Mouse (Mus musculus) CH12F3 (cell line): ENCODE results near the gene Cttnbp2.

Source experiments
- in situ Hi-C: fragments of 300-500 bp; cut with MboI; formaldehyde crosslinking; loops from 2 replicates; pipeline ENCODE4 v1.14.3; 2020; ENCODE audit warnings: low sequenced_read_pairs

Gene Cttnbp2

DNA sequence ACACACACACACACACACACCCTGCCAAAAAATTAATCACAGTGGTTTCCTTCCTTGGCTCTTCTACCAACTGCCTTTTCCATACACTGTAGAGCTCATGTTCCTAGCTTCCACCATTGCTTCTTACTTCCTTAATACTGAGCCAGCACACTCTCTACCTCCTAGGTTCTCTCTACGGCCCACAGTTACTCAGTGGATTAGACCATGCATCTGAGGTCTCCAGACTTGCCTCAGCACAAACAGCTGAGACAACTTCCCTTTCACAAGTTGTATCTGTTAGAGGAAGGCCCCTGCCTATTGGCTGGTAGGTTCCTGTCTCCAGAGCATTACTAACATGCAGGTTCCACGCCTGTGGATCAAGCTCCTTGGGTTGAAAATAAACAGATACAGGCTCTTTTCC, 45.4 kb downstream of the Cttnbp2 start:
- in situ Hi-C loops: no loop called here

DNA sequence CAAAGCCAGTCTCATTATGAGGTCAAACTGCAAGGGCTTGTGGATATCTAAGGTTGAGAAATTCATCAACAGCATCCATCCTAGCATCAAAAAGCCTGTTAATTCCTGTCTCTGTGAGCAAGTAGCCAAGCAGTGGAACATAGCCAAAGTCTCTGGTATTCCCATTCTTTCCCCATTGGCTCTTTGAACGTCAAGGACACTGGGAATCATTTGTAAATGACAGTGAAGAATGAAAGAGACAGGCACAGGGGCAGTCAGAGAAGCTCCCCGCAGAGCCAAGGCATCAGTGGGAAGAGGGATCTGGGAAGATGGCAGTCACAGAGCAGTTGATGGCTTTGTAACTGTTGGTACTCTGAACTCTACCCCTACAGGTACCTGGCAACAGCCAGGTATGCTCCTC, 46.9 kb downstream of the Cttnbp2 start:
- in situ Hi-C loops: no loop called here

DNA sequence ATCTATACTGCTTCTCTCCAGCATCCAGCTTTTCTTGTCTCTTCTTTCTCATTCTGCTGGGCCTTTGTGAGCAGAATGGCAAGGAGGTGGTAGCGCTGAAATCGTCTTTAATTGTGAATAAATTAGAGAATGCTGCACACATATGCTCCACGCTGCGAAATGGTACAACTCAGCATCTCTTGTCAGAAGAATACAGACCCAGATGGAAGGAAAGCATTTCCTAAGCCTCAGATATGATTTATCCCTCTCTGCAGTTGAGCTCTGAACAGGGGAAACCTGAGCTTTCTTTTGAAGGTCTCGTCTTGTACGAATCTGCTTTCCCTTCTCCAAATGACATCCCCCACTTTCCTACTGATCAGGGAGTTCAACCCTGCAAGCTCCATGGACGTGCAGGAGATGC, 48.4 kb downstream of the Cttnbp2 start:
- in situ Hi-C loops: no loop called here

DNA sequence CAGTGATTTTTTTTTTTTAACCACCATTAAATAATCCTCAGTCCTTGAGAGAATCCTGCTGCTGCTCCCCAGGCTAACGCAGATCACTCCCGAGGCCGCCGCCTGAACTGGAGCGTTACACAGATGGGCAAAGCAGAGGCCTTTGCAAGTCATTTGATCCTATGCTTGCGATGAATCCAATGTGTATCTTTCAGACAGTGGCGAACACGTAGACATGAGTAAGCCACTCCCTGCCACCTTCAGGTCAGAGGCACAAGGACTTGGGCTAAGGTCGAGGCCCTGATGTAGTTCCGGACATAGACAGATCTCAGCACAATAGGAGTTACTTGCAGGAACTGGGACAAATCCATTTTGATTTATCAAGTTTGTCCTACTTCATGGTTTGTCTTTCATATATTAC, 49.0 kb downstream of the Cttnbp2 start:
- in situ Hi-C loops: no loop called here

DNA sequence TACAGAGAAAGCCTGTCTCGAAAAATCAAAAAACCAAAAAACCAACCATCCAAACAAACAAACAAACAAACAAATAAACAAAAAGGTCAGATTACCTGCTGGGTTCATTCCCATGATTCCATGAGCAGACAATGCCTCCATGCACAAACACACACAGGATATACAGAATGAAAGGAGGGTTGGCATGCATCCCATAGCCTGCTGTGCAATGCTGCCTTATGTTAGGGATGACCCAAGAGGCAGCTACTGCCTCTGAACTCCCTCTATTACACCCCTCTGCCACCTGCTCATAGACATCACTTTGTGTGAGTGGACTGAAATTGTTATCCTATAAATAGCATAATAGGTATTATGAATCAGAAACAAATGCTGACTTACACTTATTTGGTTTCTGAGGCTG, 55.0 kb downstream of the Cttnbp2 start:
- in situ Hi-C loops: no loop called here

DNA sequence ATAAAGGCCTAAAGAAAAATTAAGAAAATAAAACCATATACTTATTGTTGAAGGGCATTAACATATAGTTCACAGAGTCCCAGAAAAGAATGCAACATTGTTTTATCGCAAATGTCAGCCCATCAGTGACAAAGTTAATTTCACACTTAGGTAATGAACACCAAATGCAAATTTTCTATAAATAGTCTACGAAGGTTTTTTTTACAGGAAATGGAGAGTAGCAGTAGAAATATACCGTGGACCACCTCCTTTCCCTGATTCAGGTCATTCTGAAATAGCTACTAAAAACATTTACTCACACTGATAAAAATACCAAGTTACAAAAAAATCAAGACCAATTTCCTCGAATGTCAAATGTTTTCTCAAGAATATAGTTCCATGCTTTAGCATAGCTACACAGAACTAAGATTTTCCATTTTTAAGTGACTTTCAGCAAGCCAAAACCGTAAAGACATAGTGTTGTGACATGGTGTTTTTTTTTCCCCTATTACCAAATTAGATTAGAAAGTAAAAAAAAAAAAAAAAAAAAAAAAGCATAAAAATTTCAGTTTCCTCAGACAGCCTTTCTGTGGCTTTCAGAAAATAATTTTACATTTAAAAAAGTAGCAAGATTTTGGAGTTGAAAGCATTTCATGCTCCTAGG, 64.0 kb downstream of the Cttnbp2 start:
- in situ Hi-C loops: no loop called here

DNA sequence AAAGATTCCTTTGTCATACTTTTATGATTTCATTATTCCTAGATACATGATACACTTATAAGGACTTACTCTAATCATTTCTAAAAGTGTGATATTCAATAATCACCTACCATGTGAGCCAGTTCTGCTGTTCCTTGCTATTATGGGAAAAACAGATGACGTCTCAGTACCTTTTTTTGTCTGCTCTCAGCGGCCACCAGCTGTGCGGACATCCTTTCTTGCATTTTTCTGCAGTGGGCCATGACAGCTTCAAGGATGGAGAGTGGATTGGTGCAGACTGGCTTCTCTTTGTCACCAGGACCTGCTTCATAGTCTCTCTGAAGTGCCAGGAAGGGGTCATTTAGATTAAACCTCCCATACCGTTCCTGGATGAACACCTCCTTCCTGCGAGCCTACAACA, 66.6 kb downstream of the Cttnbp2 start:
- in situ Hi-C loops: no loop called here

DNA sequence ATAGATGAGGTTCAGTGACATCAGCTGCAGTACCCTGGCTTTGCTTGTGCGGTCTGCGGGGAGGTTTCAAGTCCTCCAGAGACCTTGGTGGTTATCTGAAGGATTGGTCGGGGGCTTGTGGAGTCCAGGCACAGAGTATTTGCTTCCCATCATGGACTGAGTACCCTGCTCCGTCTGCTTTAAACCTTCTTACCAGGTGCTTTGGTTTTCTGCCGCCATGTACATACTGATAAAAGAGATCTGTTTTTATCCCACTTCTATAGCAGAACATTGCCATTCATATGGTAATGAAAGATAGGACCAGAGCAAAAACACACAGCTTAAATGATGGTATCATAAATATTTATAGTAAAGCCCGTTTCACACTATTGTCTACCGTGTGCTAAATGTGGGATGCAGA, 67.7 kb downstream of the Cttnbp2 start:
- in situ Hi-C loops: no loop called here

DNA sequence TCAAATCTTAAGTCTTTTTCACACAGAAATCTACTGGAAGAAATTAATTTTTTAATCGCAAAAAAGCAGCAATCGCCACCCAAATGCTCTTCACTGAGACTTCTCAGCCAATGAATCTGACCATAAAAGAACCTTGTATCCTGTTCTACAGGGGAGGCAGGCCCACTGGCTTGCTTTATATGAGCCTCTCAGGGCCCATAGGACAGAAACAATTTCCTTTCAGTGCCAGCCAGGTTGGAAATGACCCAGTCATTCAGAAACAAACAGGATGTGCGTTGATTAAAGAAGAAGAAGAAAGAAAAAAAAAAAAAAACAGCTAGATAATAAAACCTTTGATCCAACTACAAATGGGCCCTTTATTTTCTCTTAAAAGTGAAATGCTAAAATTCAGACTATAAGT, 68.3 kb downstream of the Cttnbp2 start:
- in situ Hi-C loops: no loop called here

DNA sequence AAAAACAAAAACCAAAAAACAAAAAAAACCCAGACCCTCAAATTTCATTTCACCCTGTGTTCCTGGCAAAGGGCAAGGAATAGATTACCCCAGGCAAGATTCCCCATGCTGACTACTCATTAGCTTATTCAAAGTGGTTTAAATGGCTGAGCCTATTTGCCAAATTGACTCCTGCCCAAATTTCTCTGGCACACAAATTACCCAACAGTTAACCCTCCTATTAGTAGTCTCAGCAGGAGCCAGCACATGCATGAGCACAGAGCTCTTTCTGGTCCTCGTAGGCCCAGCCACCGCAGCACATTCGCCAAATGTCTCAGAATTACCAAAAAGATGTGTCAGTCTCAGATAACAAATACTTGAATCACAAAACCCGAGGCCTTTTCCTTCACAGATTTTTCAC, 68.9 kb downstream of the Cttnbp2 start:
- in situ Hi-C loops: no loop called here

DNA sequence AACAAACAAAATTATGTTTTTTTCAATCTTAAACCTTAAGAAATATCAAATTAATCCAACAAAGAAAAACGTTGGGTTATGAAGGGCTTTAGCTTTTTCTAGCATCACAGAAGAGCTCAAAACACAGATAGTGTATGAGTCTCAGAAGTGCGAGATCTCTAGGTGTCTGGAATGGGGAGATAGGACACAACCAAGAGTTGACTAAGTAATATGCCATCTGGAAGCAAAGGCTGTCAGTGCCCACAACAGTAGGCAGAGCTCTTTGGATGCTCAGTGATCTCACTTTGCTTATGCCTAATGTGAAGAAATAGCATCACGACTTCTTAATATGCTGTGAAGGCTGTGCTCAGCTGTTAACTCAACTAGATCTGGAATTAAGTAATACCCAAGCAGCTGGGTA, 72.3 kb downstream of the Cttnbp2 start:
- in situ Hi-C loops: no loop called here

DNA sequence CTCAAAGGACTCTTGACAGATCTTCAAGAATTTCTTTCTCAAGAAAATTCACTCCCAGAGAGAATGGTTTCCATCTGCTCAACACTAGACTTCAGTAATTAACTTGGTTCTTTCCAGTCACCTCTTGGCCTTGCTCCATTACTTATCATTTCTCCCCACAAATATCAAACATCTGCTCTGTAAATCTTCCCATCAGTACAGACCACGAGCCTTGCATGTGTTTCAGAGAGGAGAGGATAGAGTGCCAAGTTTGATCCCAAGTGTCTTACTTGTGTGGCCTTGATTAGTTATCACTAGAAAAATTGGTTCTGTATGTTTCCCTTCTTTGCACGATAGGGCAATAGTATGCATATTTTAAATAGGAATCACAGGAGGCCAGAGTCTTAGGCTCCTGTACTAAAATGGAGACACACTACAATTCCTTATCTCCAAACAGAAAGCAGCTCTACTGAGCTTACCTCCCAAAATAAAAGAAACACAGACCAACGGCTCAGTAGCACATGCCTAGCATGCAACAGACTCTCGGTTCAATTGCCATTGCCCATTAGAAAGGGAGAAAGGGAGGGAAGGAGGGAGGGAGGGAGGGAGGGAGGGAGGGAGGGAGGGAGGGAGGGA, 73.6 kb downstream of the Cttnbp2 start:
- in situ Hi-C loops: no loop called here

DNA sequence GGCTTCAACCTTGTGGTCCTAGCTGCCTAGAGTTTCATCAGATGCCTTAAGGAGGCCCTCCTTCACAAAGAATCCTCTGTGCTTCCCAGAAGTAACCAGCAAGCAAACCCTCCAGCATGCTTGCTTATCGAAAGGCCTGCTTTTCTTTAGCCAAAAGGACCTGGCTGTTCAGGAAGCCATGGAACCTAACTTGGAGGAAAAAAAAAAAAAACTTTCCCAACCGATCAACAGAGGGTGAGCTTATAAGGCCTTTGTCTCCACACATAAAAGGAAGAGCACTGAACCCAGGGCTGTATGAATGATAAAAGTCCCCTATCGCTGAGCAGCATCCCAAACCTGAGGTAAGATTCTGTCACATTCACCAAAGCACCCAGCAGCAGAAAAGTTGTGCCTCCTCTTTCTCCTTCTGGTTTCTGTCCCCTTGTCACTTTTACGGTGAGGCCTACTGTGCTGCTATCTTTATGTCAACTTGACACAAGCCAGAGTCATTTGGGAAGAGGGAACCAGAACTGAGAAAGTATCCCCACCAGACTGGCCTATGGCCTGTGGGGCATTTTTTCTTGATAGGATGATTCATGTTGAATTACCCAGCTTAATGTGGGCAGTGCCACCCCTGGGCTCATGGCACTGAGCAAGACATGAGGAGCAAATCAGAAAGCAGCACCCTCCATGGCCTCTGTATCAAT, 78.4 kb downstream of the Cttnbp2 start:
- in situ Hi-C loops: no loop called here

DNA sequence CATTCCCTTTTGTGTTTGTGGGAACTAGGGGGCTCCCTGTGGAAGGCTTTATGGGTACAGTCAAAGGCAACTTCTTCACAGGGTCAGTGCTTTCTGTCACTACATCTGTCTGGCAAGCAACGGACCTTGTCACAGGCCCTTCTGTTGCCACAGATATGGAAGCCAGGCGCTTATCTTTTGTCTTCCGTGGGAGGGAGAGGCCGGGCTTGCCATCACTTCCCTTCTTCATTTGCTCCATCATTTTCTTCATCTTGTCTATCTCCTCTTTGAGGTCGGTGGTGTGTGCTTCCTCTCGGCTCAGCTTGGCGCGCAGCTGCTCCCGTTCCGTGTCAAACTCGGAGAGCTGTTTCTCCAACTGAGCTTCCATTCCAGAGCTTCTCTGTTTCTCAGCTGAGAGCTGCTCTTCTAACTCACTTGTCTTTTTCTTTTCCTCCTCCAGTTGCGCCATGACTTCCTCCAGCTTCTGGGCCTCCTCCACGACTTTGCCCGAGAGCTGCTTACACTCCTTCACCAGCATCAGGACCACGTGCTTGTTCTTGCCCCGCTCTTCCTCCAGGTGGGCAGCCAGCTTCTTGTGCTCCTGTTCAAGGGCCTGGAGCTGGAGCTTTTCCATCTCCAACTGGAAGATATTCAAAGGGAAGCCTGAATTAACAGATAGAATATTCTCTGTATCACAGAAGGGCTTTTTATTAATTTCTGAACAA, 79.7 kb downstream of the Cttnbp2 start:
- in situ Hi-C loops: no loop called here

DNA sequence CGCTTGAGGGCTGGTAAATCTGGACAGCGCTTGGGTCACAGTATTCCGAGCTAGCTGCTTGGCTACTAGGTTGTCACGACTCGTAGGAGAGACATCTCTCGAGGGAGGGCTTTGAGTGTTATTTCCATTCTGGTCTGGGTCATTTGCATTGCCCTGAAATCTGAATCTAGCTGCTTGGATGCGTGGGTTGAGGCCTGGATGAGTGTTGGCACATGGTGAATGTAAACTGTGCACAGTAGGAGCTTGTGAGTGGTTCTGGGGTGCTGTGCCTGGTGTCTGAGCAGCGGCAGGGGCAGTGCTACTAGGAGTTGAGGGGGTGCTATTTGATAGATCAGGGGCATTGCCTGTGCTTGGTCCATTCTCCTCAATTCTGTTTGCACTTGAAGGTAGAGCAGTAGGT, 80.3 kb downstream of the Cttnbp2 start:
- in situ Hi-C loops: no loop called here

DNA sequence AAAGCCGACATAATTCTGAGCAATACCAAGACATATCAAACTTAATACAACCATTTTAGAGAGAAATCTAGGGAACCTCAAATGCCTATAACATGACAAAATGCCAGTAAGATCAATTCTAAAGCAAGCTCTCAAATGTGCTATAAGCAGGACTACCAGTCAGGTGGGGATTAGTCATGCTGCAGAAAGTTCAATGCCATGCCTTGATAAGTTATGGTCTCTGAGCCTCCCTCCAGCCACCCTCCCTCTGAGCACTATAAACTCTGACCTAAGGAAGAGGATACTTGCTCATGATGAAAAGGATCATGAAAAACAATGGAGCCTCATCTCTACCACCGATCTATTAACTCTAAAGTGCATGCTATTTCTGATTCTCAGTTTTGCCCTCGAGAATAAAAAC, 82.3 kb downstream of the Cttnbp2 start:
- in situ Hi-C loops: no loop called here

DNA sequence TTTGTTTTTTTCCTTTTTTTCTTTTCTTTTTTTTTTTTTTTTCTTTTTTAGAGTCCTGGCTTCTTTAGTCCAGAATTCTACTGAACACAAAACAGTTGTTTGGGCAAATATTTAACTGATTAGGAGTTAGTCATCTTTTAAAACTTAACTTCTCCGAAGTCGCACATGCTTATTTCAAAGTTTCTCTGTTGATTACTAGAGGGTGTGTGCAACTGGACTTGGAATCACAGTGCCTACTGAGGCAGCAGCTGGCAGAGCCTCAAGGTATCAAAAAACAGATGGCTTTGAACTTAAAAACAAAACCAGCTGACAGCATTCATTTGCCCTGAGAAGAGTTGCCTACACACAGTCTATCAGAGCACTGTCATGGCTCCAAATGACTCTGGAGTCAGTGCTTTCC, 82.8 kb downstream of the Cttnbp2 start:
- in situ Hi-C loops: no loop called here

DNA sequence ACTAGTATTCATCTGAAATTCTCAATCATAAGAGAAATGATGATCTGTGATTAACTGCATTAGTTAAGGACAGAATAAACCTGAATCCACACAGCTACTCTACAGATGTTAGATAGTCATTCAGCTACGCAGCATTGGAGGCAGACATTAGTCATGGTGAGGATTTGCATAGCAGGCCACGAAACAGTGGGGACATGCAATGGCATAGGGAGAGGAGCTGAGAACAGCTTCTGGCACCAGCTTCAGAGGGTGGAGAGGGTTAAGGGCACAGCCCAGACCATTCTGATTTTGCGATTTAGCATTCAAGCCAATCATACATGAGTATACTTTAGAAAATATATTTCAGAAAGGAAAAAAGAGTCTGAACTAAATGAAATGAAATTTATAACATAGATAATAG, 84.6 kb downstream of the Cttnbp2 start:
- in situ Hi-C loops: no loop called here

DNA sequence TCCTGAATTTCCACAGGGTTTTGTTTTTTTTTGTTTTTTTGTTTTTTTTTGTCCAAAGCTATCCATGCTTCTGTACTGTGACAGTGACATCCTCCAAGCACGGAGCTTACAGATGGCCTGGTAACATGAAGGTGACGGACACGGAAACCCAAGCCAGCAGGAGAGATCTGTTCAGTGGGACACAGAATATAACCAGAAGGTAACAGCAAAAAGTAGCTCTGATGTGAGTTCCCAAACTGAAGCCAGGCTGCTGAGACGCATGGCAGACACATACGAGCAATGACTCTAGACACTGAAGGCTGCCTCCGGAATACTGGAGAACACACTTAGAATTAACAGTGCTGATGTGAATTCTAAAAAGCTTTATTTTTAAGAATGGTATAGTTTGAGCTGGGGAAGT, 89.8 kb downstream of the Cttnbp2 start:
- in situ Hi-C loops: no loop called here

DNA sequence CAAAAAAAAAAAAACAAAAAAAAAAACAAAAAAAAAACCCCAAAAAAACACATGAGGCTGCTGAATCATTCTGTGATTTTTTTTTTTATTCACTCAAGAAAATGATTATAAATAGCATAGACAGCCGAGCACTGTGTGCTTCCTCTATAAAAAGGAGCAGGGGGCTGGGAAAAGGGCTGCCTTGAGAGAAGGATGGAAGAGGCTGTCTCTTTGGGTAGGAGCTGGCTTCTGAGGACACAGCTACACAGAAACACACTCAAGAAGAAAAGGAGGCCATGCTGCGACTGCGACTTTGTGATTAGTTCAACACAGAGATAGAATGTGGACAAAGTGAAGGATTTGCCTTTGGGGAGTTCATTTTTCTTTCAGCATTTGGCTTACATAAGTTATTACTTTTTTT, 90.3 kb downstream of the Cttnbp2 start:
- in situ Hi-C loops: no loop called here

DNA sequence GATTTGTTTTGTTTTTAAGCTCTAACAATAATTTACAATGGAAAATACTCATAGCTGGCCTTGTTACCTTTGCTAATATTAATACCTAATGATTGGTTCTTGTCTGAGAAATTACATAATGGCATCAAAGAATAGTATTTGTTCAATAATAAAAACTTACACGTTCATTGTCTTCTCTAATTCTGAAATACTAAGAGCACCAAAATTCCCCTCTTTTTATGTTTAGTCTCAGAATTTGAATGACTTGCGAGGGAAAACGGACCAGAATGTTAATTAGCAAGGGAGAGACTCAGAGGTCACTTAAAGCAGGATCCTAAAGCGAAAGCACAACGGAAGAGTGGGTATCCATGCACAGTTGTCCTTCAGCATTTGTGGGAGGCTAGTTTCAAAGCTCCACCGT, 91.5 kb downstream of the Cttnbp2 start:
- in situ Hi-C loops: no loop called here

DNA sequence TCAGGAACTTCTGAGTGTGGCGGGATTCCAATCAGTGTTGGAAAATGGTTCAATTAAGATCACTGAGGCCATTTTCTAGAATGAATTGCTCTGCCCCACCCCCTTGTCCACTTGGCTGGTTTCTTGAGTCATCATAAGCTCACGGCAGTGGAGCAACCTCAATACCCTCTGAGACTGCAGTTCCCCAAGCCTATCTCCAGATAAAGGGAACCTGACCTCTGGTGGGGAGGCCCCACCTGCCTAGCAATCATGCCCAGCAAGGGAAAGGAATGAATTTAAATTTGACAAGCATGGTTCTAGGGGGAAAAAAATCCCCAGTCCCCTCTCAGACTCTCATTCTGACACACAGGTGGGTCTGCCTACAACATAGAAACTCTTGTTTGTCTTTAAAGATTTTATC, 93.1 kb downstream of the Cttnbp2 start:
- in situ Hi-C loops: no loop called here
